Mouse (Mus musculus): ENCODE results near the gene Tmcc2. TPM values are rescaled to one million over a fixed set of nuclear protein-coding genes. Genes with fewer than 3 reads are reported as not detected.
A peak's percentile ranks its signal among the peaks of the same experiment; 100 is the strongest.

Tmcc2 gene
- polyA plus RNA-seq, 1 experiment: 26.7 TPM

- H3K4me3 ChIP-seq (replicated peaks): no peak overlapping the region
- peaks cover 61% of the 10 kb centered on the region for H3K27me3 ChIP-seq (replicated peaks)
- H3K9me3 ChIP-seq: no peaks in the 10 kb centered on the region
- TF ChIP-seq GATA1 (IDR thresholded peaks at IDR 0.05; ENCODE audit: borderline replicate concordance, low read length): no peak
- TF ChIP-seq FLI1 (IDR thresholded peaks at IDR 0.05; ENCODE audit: low read length): no peak
- peaks cover 92% of the 10 kb centered on the region for H3K4me1 ChIP-seq
- no peaks in the 10 kb centered on the region for H3K36me3 ChIP-seq (replicated peaks; ENCODE audit: low read length)
Observed at GRCm38 (mm10) chr1:132372896-132373534, 18.1 kb downstream of the Tmcc2 start.

GRCm38 (mm10) chr1:132372354-132372753 lies 18.7 kb downstream of the Tmcc2 start:
- Histone ChIP-seq H3K4me3 (replicated peaks) (no peak overlapping the region), H3K27me3 (replicated peaks) (peaks cover 54% of the 10 kb centered on the region), H3K4me1 (peaks cover 92% of the 10 kb centered on the region), H3K9me3 (no peaks in the 10 kb centered on the region), H3K36me3 (replicated peaks; ENCODE audit: low read length) (no peaks in the 10 kb centered on the region)
- TF ChIP-seq GATA1 (IDR thresholded peaks at IDR 0.05; ENCODE audit: borderline replicate concordance, low read length) (no peak), FLI1 (IDR thresholded peaks at IDR 0.05; ENCODE audit: low read length) (no peak)

- no peaks in the 10 kb centered on the region for H3K9me3 ChIP-seq
- TF ChIP-seq GATA1 (IDR thresholded peaks at IDR 0.05; ENCODE audit: borderline replicate concordance, low read length) (no peak), FLI1 (IDR thresholded peaks at IDR 0.05; ENCODE audit: low read length) (no peak)
- peaks cover 46% of the 10 kb centered on the region for H3K27me3 ChIP-seq (replicated peaks)
- no peaks in the 10 kb centered on the region for H3K36me3 ChIP-seq (replicated peaks; ENCODE audit: low read length)
- no peak overlapping the region for H3K4me3 ChIP-seq (replicated peaks)
- peaks cover 93% of the 10 kb centered on the region for H3K4me1 ChIP-seq
Observed at GRCm38 (mm10) chr1:132371298-132372081, 19.6 kb downstream of the Tmcc2 start.

- H3K4me1 ChIP-seq: peaks cover 99% of the 10 kb centered on the region
- TF ChIP-seq GATA1 (IDR thresholded peaks at IDR 0.05; ENCODE audit: borderline replicate concordance, low read length): no peak
- no peak for TF ChIP-seq FLI1 (IDR thresholded peaks at IDR 0.05; ENCODE audit: low read length)
- H3K9me3 ChIP-seq: no peaks in the 10 kb centered on the region
- peaks cover 2% of the 10 kb centered on the region for H3K36me3 ChIP-seq (replicated peaks; ENCODE audit: low read length)
- peak overlapping the region; percentile 71 for H3K4me3 ChIP-seq (replicated peaks)
- peaks cover 44% of the 10 kb centered on the region for H3K27me3 ChIP-seq (replicated peaks)
Observed at GRCm38 (mm10) chr1:132370681-132371173, 20.4 kb downstream of the Tmcc2 start.

- H3K4me3 ChIP-seq (replicated peaks): peak overlapping the region; percentile 88
- TF ChIP-seq FLI1 (IDR thresholded peaks at IDR 0.05; ENCODE audit: low read length) (no peak), GATA1 (IDR thresholded peaks at IDR 0.05; ENCODE audit: borderline replicate concordance, low read length) (peak; percentile 72; the same call in 1 of the 3 replicates)
- peaks cover 23% of the 10 kb centered on the region for H3K36me3 ChIP-seq (replicated peaks; ENCODE audit: low read length)
- H3K27me3 ChIP-seq (replicated peaks): peaks cover 31% of the 10 kb centered on the region
- H3K9me3 ChIP-seq: no peaks in the 10 kb centered on the region
- peaks cover 99% of the 10 kb centered on the region for H3K4me1 ChIP-seq
Observed at GRCm38 (mm10) chr1:132367692-132368506, 23.2 kb downstream of the Tmcc2 start.

GRCm38 (mm10) chr1:132366937-132367336 lies 24.1 kb downstream of the Tmcc2 start:
- Histone ChIP-seq H3K4me3 (replicated peaks) (peak overlapping the region; percentile 88), H3K4me1 (peaks cover 99% of the 10 kb centered on the region), H3K36me3 (replicated peaks; ENCODE audit: low read length) (peaks cover 32% of the 10 kb centered on the region), H3K9me3 (no peaks in the 10 kb centered on the region), H3K27me3 (replicated peaks) (peaks cover 26% of the 10 kb centered on the region)
- TF ChIP-seq GATA1 (IDR thresholded peaks at IDR 0.05; ENCODE audit: borderline replicate concordance, low read length) (no peak), FLI1 (IDR thresholded peaks at IDR 0.05; ENCODE audit: low read length) (no peak)

GRCm38 (mm10) chr1:132366235-132366634 lies 24.8 kb downstream of the Tmcc2 start:
- Histone ChIP-seq H3K9me3 (no peaks in the 10 kb centered on the region), H3K36me3 (replicated peaks; ENCODE audit: low read length) (peaks cover 39% of the 10 kb centered on the region), H3K4me3 (replicated peaks) (peak overlapping the region; percentile 88), H3K27me3 (replicated peaks) (peaks cover 21% of the 10 kb centered on the region), H3K4me1 (peaks cover 99% of the 10 kb centered on the region)
- TF ChIP-seq FLI1 (IDR thresholded peaks at IDR 0.05; ENCODE audit: low read length) (no peak), GATA1 (IDR thresholded peaks at IDR 0.05; ENCODE audit: borderline replicate concordance, low read length) (no peak)

GRCm38 (mm10) chr1:132365645-132366044 lies 25.4 kb downstream of the Tmcc2 start:
- Histone ChIP-seq H3K4me1 (peaks cover 100% of the 10 kb centered on the region), H3K4me3 (replicated peaks) (peak overlapping the region; percentile 88), H3K27me3 (replicated peaks) (peaks cover 22% of the 10 kb centered on the region), H3K9me3 (no peaks in the 10 kb centered on the region), H3K36me3 (replicated peaks; ENCODE audit: low read length) (peaks cover 45% of the 10 kb centered on the region)
- TF ChIP-seq FLI1 (IDR thresholded peaks at IDR 0.05; ENCODE audit: low read length) (no peak), GATA1 (IDR thresholded peaks at IDR 0.05; ENCODE audit: borderline replicate concordance, low read length) (no peak)

GRCm38 (mm10) chr1:132364896-132365557 lies 26.1 kb downstream of the Tmcc2 start:
- H3K4me1 ChIP-seq: peaks cover 100% of the 10 kb centered on the region
- no peaks in the 10 kb centered on the region for H3K9me3 ChIP-seq
- peak overlapping the region; percentile 87 for H3K4me3 ChIP-seq (replicated peaks)
- peaks cover 51% of the 10 kb centered on the region for H3K36me3 ChIP-seq (replicated peaks; ENCODE audit: low read length)
- peaks cover 26% of the 10 kb centered on the region for H3K27me3 ChIP-seq (replicated peaks)
- TF ChIP-seq GATA1 (IDR thresholded peaks at IDR 0.05; ENCODE audit: borderline replicate concordance, low read length) (no peak), FLI1 (IDR thresholded peaks at IDR 0.05; ENCODE audit: low read length) (no peak)
